In the genomic region with DNA sequence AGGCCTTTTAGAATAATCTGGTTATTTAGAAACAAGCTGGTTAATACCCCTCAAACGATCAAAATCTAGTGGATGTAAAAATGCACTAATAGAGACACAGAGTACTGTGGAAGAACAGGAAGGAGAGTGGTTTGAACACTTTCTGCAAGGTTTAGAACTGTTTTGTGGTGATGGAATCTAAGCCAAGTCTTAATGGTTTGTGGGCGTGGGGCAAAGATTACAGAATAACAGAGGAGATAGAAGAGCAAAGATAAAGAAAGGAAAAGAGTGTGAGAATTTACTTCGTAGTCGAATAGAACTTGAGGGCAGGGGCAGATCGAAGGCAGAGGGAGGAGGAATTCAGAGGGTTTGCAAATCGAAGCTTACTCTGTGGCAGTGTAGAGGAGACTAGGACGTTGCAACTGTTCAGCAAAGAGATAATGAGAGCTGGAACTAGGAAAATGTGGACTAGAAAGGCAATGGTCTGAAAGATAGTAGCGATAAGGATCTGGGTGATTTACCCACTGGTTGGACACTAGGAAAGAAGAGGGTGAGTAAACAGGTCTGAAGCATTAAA, we compare ENCODE assay signal across 13 mouse cellular contexts. TPM values are rescaled to one million over a fixed set of nuclear protein-coding genes. Genes with fewer than 3 reads are reported as not detected.
DNase-seq lines count a peak whose midpoint lies in the region; ATAC-seq and TF ChIP-seq lines count a peak whose summit lies in the region.
"Had no signal": no experiment of that assay in that cellular context is flagged by ENCODE, and none has a peak within 500 bp of the region (broad histone marks: within the 10 kb centered on the region; RNA-seq: fewer than 3 reads in every experiment).

No protein-coding gene starts in this region.

- H3K36me3 ChIP-seq in liver, adult 2 months (ENCODE audit: control insufficient read depth, insufficient read depth, low read length), result no peaks in the 10 kb centered on the region
- peaks cover 3% of the 10 kb centered on the region for H3K36me3 ChIP-seq in G1E (replicated peaks)
- no peaks in the 10 kb centered on the region for H3K36me3 ChIP-seq in kidney, embryonic 15.5 days
- no peaks in the 10 kb centered on the region for H3K36me3 ChIP-seq in midbrain, embryonic 11.5 days (ENCODE audit: control insufficient read depth, insufficient read depth, low read length)
- H3K36me3 ChIP-seq: heart, embryonic 12.5 days; hindbrain, embryonic 13.5 days; neural tube, embryonic 12.5 days had no signal

- peak; percentile 5; the same call in 1 of the 2 replicates for ATAC-seq in G1E (ENCODE audit: extremely low read depth, insufficient number of reproducible peaks, low FRiP score, poor library complexity, severe bottlenecking)
- ATAC-seq in kidney, embryonic 15.5 days (replicated peaks; ENCODE audit: low FRiP score), result no peak
- ATAC-seq in midbrain, embryonic 11.5 days (ENCODE audit: low FRiP score), result no peak
- ATAC-seq: activated CD4-positive, CD25-positive, alpha-beta regulatory T cell, adult 4 months; forebrain, embryonic 14.5 days had no signal

- WGBS in liver, adult 2 months, result 25% methylated on average over 8 of the region's 8 CpGs
- WGBS in kidney, embryonic 15.5 days, result 72% methylated on average over 8 of the region's 8 CpGs
- WGBS in midbrain, embryonic 11.5 days, result 84% methylated on average over 8 of the region's 8 CpGs

- H3K9ac ChIP-seq in liver, adult 2 months (ENCODE audit: low read depth, low read length), result no peak overlapping the region
- H3K9ac ChIP-seq in kidney, embryonic 15.5 days, result no peak overlapping the region
- H3K9ac ChIP-seq in midbrain, embryonic 11.5 days (ENCODE audit: low read length), result no peak overlapping the region
- H3K9ac ChIP-seq: heart, embryonic 12.5 days; hindbrain, embryonic 13.5 days had no signal

- H3K27me3 ChIP-seq in liver, adult 2 months (ENCODE audit: control insufficient read depth, insufficient read depth, low read length), result no peaks in the 10 kb centered on the region
- H3K27me3 ChIP-seq in G1E (ENCODE audit: insufficient read depth, low read length), result no peaks in the 10 kb centered on the region
- H3K27me3 ChIP-seq in kidney, embryonic 15.5 days, result no peaks in the 10 kb centered on the region
- no peaks in the 10 kb centered on the region for H3K27me3 ChIP-seq in midbrain, embryonic 11.5 days (ENCODE audit: control insufficient read depth, insufficient read depth, low read length)
- H3K27me3 ChIP-seq: heart, embryonic 12.5 days; hindbrain, embryonic 13.5 days; neural tube, embryonic 12.5 days had no signal

- no peak for TF ChIP-seq CTCF in liver, adult 2 months (IDR thresholded peaks at IDR 0.05; ENCODE audit: low read depth, low read length)
- no peak for TF ChIP-seq CTCF in G1E (IDR thresholded peaks at IDR 0.05; ENCODE audit: low read depth, low read length)

- peak overlapping the region; percentile 63 for H3K27ac ChIP-seq in liver, adult 2 months (replicated peaks; ENCODE audit: insufficient read depth, low read depth, low read length)
- 0 out of 2 replicates have a peak overlapping the region, but pooled peaks have one; percentile 32 for H3K27ac ChIP-seq in kidney, embryonic 15.5 days
- no peak overlapping the region for H3K27ac ChIP-seq in midbrain, embryonic 11.5 days (ENCODE audit: low read depth, low read length)
- H3K27ac ChIP-seq: hindbrain, embryonic 13.5 days; neural tube, embryonic 12.5 days had no signal

- no peak for DNase-seq in liver, adult 2 months (ENCODE audit: extremely low read depth, low read depth, low spot score)
- DNase-seq in liver (no peak), G1E (ENCODE audit: low spot score) (no peak)
- DNase-seq in naive thymus-derived CD4-positive, alpha-beta T cell, adult 2 months (ENCODE audit: low read depth), result peak; percentile 35
- DNase-seq in layer of hippocampus, postnatal 10 days (ENCODE audit: low spot score in 2 of 2), result no peak
- DNase-seq in midbrain, embryonic 11.5 days (ENCODE audit: low spot score, missing footprints), result no peak
- DNase-seq: gastrocnemius, postnatal 10 days had no signal

- H3K4me2 ChIP-seq in kidney, embryonic 15.5 days, result peak overlapping the region; percentile 58; the same call in 1 of the 2 replicates
- no peak overlapping the region for H3K4me2 ChIP-seq in midbrain, embryonic 11.5 days

- TF ChIP-seq POLR2A in liver, adult 2 months (IDR thresholded peaks at IDR 0.05; ENCODE audit: extremely low read depth, insufficient read depth, low read length), result no peak

- H3K4me3 ChIP-seq in liver, adult 2 months (ENCODE audit: insufficient read depth, low read depth, low read length), result peak overlapping the region; percentile 46; the same call in 1 of the 2 replicates
- peak overlapping the region; percentile 42; the same call in 1 of the 2 replicates for H3K4me3 ChIP-seq in G1E (ENCODE audit: low read depth, low read length)
- peak overlapping the region; percentile 86; the same call in 1 of the 2 replicates for H3K4me3 ChIP-seq in kidney, embryonic 15.5 days (replicated peaks)
- no peak overlapping the region for H3K4me3 ChIP-seq in midbrain, embryonic 11.5 days (ENCODE audit: low read depth, low read length)
- H3K4me3 ChIP-seq: heart, embryonic 12.5 days; neural tube, embryonic 12.5 days had no signal

- peaks cover 7% of the 10 kb centered on the region for H3K4me1 ChIP-seq in liver, adult 2 months (ENCODE audit: control insufficient read depth, insufficient read depth, low read length)
- peaks cover 44% of the 10 kb centered on the region for H3K4me1 ChIP-seq in G1E (ENCODE audit: insufficient read depth, low read depth, low read length)
- H3K4me1 ChIP-seq in kidney, embryonic 15.5 days, result peaks cover 18% of the 10 kb centered on the region
- peaks cover 13% of the 10 kb centered on the region for H3K4me1 ChIP-seq in midbrain, embryonic 11.5 days (ENCODE audit: control insufficient read depth, insufficient read depth, low read length)

- H3K79me2 ChIP-seq in liver, adult 2 months (ENCODE audit: control insufficient read depth, insufficient read depth, low read length), result peaks cover 10% of the 10 kb centered on the region; the same call in 1 of the 2 replicates

- H3K9me3 ChIP-seq in G1E (replicated peaks), result no peaks in the 10 kb centered on the region
- no peaks in the 10 kb centered on the region for H3K9me3 ChIP-seq in kidney, embryonic 15.5 days (replicated peaks)
- no peaks in the 10 kb centered on the region for H3K9me3 ChIP-seq in midbrain, embryonic 11.5 days (ENCODE audit: control insufficient read depth, low read length)
- H3K9me3 ChIP-seq: heart, embryonic 12.5 days; hindbrain, embryonic 13.5 days; neural tube, embryonic 12.5 days had no signal

RNA-seq across cellular contexts. Expression of a gene that starts 1.7 kb away (rescaled TPM):
- total RNA-seq in liver, adult 2 months (2014; rRNA removed), result 16.2 and 18.5 TPM in 2 replicates
- 4.1 and 4.5 TPM in 2 replicates for polyA plus RNA-seq in liver, adult 2 months (2012; rRNA removed)
- total RNA-seq in G1E (2014; fragmentation: Nextera tagmentation) (31.2 and 33.7 TPM in 2 replicates), G1E (2017) (60.2 and 64.0 TPM in 2 replicates)
- 5.7 and 7.7 TPM in 2 replicates for polyA plus RNA-seq in G1E (2012)
- polyA plus RNA-seq in kidney, embryonic 15.5 days (2015; fragmentation: Nextera tagmentation; extraction: Ambion mirVana), result 15.7 and 17.2 TPM in 2 replicates
- 10 to 100 TPM; 42.2 to 42.7 TPM for total RNA-seq in layer of hippocampus, postnatal 10 days (2021)
- 22.0 and 25.8 TPM in 2 replicates for polyA plus RNA-seq in midbrain, embryonic 11.5 days (2014; fragmentation: Nextera tagmentation; extraction: Ambion mirVana)
